Mouse (Mus musculus): ENCODE data around the gene Lst1.

Gene Lst1

DNA sequence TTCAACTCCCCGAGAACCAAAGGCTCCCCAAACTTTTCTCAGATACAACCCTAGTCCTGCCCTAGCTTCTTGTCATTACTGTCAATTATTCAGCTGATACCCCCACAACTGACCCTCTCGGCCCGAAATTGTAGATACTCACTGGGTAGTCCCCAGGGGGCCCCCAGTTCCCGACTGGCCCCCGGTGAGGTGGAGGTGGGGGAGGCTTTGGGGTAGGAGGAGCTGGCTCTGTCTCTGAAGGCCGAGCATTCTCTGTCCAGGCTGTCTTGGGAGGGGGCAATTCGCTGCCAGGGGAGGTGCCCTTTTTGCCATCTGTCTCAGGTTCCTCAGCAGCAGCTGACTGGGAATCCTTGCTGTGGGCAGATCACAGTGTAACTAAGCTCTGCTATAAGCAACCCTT, 28.6 kb downstream of the Lst1 start:
- no peak for DNase-seq (ENCODE audit: low spot score in 2 of 2)

DNA sequence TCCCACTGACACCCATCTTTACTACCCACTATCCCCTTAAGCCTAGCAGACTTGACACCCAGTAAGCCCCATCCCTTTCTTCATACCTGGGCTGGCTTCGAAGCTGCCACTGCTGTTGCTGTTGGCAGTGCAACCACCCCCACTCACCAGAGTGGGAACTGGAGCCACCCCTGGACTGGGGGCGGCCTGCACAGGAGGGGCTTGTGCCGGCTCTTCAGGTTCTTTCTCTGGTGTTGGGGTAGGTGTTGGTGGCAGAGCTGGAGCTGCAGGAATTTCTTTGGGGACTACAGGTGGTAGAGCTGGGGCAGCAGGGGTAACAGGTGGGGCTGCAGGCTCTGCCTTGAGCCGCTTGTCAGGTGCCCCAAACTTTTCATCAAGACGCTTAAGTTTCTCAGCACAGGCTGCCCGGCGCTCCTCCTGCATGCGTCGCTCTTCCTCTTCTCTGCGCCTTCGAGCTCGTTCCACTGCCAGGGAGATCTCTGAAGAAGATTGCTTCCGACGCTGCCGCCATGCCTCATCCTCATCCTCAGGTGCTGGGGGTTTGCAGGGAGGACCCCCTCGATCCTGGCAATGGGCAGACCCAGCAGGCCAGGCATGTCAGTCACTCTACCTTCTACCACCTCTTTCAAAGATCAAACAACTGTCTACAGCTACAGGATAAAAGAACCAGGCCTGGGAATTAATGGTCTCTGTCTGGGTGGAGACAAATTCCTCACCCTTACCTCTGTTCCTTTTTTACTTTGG, 29.2 kb downstream of the Lst1 start:
- no peak for DNase-seq (ENCODE audit: low spot score in 2 of 2)

DNA sequence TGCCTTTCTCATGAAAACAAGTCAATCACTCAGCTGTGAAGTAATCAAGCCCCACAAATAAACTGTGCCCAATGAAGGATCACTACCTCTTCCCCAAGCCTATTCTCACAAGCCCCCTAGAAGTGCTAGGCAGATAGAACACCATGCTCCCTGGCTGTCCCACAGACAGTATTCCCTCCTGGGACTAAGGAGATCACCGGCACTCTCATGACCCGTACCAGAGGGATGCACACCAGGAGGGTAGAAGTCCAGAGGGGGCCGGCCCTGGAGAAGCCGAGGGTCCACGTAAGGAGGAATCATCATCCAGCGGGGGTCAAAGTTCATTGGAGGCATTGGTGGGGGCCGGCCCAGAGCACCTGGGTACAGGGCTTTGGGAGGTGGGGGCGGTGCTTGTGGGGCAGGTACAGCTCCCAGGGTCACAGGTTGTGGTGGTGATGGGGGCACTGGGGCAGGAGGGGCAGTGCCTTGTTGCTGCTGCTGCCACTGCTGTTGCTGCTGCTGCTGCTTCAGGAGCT, 30.5 kb downstream of the Lst1 start:
- DNase-seq (ENCODE audit: low spot score in 2 of 2), result no peak

DNA sequence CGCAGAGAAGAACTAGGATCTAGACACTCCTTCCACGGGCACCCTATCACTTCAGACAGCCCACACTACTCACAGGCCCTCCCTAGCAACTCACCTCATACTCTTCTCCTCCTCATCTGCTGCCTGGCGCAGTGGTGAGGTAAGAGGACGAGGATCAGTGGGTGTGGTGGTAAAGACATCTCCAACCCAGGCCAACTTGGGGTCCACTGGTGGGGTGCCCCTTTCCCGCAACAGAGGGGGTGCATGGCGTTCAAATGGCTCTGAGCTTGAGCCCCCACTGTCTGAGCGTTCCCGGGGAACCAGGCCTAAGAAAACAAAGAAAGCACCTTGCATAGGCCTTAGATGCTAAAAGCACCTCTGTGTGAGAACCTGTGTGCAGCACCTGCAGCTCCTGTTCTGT, 31.0 kb downstream of the Lst1 start:
- no peak for DNase-seq (ENCODE audit: low spot score in 2 of 2)

DNA sequence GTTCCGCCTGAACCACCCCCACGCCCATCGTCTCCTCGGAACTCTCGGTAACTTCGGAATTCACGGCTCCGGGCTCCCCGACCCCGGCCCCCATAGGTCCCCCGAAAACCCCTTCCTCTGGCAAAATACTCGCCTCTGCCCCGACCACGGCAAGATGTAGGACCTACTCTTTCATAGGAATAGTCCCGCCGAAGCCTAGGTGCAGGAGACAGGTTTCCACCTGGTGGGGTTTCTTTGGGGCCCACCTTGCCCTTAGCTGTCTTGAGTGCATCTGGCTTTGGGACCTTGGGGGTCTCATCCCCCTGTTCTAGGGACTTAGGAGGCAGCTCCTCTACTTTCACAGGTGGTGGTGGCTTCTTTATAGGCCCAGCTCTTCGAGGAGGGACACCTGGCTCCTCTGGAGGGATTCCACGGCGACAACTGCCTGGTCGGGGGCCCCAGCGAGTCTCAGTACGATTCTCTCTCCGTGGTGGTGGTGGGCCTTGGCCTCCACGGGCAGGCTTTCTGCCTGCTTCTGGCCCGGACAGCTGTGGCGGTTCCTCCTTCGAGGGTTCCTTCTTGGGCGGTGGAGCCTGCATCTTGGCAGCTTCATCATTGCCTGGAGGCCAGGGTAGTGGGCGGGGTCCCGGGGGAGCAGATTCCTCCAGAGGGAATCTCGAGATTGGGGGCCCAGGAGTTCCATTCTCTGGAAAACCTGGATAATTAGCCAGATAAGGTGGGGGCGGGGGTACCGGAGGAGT, 31.6 kb downstream of the Lst1 start:
- DNase-seq (ENCODE audit: low spot score in 2 of 2), result no peak

DNA sequence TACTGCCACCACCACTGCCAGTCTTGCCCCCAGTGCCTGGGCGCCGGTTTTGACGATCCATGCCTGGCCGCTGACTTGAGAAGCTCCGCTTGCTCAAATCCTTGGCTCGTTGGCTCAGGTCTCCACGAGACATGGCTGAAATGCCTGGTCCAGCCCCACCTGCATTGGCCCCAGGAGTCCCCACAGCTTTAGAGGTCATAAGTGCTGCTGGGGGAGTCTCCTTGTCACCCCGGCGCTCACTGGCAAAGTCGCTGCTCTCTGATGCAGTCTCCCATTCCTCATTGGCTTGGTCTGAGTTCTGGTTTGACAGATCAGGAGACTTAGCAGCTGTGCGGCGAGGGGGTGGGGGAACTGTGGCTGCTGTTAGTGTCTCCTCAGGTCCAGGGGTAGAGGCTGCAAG, 32.8 kb downstream of the Lst1 start:
- no peak for DNase-seq (ENCODE audit: low spot score in 2 of 2)

DNA sequence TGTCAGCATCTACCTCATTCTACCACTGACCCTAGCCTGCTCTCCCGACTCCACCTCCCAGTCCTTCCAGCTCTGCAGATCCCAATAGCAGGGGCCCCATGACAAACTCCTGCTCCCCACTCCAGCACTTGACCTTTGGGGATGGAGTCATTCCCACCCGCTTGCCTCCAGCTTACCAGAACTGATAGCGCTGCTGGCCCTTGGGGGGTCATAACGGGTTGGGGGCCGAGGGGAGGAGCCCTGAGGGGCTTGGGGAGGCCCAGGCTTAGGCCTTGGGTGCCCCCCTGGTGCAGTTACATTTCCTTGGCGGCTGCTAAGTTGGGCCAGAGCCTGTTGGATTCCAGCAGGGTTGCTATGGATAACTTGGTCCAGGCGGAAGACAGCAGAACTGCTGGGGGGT, 33.6 kb downstream of the Lst1 start:
- no peak for DNase-seq (ENCODE audit: low spot score in 2 of 2)

DNA sequence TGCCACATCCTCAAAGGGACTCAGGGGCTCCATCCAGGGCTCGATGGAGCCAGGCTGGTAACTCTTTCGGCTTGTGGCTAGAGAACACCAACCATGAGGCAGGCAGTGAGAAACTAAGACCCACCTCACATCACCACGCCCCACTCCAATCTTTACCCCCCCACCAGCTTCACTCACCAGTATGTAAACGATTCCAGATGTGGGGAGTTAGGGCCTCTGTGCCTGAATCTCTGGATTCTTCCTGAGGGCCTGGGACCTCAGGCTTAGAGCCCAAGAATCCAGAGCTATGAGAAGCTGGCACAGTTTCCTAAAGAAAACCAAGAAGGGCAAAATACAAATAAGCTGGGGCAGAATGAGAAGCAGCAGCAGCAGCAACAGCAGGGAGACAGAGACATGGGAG, 34.3 kb downstream of the Lst1 start:
- DNase-seq (ENCODE audit: low spot score in 2 of 2), result no peak

DNA sequence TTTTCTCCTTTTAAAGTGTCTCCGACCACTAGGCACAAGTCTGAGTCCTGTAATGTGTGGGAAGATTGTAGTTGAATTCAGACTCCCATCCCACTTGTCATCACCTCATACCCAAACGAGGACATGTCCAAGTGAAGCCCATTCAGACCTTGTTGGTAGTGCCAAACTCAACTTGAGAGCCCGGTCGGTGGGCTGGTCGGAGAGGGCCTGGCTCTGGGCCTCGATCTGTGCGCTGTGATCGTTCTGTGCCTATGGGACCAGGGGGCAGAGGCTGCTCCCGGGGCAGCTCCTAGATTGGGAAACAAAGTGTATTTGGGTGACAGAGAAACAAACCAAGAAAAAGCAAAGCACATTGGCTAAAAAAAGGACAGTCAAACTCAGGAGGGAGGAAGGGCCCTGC, 35.2 kb downstream of the Lst1 start:
- no peak for DNase-seq (ENCODE audit: low spot score in 2 of 2)

DNA sequence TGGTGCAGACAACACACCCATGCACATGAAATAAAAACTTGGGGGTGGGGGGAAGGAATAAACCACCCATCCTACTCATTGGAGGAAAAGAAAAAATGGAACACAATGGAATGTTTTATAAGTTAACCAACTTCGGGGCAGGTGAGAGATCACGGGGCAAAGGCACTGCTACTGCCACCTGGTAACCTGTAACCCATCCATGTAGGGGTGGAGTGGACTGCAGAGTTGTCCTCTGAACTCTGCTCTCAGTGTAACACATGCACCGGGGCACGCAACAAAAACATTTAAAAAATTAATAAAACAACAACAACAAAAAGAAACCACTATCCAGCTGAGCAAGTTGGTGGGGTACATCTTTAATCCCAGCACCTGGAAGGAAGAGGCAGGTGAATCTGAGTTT, 36.1 kb downstream of the Lst1 start:
- DNase-seq (ENCODE audit: low spot score in 2 of 2), result no peak

DNA sequence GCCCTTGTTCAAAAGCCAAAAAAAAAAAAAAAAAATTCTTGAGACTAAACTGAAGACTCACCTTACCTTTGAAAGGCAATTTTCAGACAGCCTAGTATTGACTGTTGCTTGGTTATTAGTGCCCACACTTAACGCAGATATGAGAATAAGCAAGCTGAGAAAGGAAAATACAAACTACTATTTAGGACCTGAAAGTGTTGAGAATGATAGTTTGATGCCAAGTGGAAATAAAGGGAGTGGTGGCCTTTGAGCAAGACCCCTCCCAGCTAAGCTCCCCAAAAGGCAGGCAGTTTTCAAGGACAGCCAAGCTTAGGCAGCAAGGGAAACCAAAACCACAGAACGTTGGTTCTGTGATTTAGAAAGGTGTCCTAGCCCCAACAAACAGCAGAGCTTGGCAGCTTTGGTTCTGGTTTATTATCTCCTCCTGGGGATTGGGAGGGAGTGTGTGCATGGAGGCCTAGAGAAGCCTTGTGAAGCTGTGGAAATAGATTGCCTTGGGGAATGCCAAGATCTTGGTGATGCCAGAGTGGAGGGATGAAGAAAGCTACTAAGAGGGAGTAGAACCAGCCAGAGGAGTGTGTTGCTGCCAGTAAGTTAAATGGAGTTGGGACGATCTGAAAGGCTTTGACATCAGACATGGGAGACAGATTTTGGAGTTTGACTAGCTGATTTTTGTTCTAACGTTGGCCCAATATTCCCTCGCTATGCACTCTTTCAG, 40.2 kb downstream of the Lst1 start:
- no peak for DNase-seq (ENCODE audit: low spot score in 2 of 2)

DNA sequence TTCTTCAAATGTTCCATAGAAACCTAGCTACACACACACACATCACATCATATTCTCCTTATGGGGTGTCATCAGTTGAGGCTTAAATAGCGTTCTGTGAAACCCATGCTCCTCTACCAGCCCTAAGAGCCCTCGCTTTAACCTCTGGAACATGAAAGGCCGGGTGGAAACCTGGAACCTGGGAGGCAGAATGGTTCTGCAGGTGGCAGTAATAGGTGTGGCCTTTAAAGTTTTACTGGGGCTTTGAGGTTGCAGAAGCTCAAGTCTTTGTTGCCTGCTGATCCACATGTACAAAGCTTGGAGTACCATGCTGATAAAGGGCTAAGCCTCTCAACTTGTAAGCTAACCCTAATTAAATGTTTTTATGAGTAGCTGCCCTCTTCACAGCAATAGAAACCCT, 40.9 kb downstream of the Lst1 start:
- DNase-seq (ENCODE audit: low spot score in 2 of 2), result no peak

DNA sequence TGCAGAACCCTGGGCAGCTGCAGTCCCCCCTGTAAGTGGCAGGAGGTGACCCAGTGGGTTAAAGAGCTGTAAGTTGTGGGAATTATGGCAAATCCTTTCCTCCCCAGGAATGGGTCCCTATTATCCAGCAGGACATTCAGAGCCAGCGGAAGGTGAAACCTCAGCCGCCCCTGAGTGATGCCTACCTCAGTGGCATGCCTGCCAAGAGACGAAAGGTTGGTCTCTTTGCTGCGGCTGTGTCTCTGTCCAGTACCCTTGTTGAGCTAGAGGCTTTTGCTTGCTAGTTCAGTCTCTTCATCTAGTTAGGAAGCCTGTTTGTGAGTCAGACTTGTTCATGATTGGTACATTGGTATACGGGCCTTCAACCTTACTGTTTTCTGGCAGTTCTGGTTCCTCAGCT, 42.1 kb downstream of the Lst1 start:
- DNase-seq (ENCODE audit: low spot score in 2 of 2), result no peak

DNA sequence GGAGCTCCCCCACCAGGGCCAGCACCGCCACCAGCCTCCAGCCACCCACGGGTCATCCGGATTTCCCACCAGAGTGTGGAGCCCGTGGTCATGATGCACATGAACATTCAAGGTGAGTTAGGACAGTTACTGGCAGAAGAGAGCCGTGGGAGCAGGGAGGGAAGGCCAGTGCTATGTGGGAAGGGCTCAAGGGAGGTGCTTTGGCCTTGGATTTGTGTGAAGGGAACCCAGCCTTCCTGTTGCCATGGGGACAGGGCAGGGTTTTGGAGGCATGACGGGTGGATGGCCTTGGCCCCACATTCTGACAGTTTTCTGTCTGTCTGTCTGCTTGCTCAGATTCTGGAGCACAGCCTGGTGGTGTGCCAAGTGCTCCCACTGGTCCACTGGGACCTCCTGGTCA, 46.3 kb downstream of the Lst1 start:
- no peak for DNase-seq (ENCODE audit: low spot score in 2 of 2)

DNA sequence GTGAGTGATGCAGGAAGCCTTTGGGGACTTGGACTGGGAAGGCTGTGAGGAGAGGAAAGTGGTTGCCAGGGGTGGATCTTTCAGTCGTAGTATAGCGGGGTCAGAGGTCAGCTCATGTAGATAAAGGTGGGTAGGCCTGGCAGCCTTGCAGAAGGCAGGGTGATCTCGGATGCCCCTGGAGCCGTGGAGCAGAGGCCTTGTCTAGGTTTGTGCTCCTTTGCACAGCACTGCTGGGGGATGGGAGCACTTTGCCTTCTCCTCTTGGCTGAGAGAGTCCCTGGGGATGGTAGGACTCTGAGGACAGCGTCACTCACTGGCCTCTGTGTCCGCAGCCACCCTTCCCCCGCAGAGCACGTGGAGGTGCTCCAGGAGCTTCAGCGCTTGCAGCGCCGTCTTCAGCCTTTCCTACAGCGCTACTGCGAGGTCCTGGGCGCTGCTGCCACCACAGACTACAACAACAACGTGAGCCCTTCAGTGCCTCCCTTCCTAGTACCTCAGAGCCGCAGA, 47.7 kb downstream of the Lst1 start:
- no peak for DNase-seq (ENCODE audit: low spot score in 2 of 2)

DNA sequence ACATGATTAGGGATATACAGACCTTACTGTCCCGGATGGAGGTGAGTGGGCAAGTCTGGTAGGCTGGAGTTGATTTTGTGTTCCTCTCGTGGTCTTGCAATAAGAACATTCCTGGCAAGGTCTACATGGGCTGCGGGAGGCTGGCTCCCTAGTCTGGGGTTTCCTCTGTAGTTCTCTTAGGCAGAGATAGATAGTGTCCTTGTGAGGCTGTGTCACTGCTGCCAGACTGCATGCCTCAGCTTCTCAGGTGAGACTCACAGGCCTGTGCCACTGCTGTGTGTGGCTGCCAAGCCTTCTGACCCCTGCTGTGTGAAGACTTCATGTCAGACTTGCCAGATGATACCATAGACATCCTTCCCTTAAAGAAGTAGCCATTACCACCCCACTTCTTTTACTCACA, 49.0 kb downstream of the Lst1 start:
- DNase-seq (ENCODE audit: low spot score in 2 of 2), result no peak

DNA sequence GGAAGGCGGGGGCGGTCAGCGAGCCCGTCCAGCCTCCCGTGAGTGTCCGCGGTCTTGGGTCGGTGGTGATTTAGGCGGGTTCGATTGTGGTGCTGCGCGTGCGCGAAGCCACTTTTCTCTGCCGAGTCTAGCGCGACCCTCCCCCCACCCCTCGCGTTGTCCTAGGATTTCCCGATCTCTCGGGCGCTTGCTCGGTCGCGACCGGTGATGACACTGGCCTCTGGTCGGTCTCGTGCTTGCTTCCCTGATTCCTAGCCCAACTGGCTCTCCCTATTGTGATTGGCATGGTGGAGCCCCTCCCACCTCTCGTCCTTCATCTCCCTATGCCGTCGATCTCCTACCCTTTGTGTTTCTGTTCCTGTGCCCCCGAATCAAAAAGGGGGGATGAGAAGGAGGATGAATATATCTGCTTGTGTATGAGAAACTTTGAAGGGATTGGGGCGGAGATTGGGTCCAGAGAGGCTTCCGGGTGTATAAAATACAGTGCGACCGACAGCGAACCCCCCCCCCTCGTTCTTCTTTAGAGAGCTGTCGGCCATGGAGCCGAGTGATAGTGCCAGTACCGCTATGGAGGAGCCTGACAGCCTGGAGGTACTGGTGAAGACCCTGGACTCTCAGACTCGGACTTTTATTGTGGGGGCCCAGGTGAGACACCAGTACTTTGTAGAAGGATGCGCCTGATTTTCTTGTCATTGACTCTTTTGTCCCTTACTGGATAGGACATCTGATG, 52.5 kb downstream of the Lst1 start:
- DNase-seq (ENCODE audit: low spot score in 2 of 2), result no peak
